Comparison of ENCODE assay signal across 12 mouse cellular contexts in genomic region chr16:18342076-18342475, GRCm38 (mm10). TPM values are rescaled to one million over a fixed set of nuclear protein-coding genes. Genes with fewer than 3 reads are reported as not detected.
DNase-seq lines count a peak whose midpoint lies in the region; ATAC-seq and TF ChIP-seq lines count a peak whose summit lies in the region.
"Had no signal": no experiment of that assay in that cellular context is flagged by ENCODE, and none has a peak within 500 bp of the region (broad histone marks: within the 10 kb centered on the region; RNA-seq: fewer than 3 reads in every experiment).

No protein-coding gene starts in this region.

- no peak overlapping the region for H3K9ac ChIP-seq in hindbrain, postnatal 0 days (replicated peaks; ENCODE audit: low read length)

- no peak overlapping the region for H3K4me3 ChIP-seq in hindbrain, postnatal 0 days (ENCODE audit: low read length)

- 0 out of 2 replicates have a peak overlapping the region, but pooled peaks have one; percentile 71 for H3K4me2 ChIP-seq in hindbrain, postnatal 0 days (ENCODE audit: low read depth, low read length)

- H3K27ac ChIP-seq in hindbrain, postnatal 0 days: no peak overlapping the region
- H3K27ac ChIP-seq: limb, embryonic 10.5 days had no signal

- H3K36me3 ChIP-seq in hindbrain, postnatal 0 days (ENCODE audit: insufficient read depth, low read length): no peaks in the 10 kb centered on the region
- H3K36me3 ChIP-seq: limb, embryonic 10.5 days had no signal

- no peaks in the 10 kb centered on the region for H3K9me3 ChIP-seq in hindbrain, postnatal 0 days (ENCODE audit: low read length)
- H3K9me3 ChIP-seq: limb, embryonic 10.5 days had no signal

- no peaks in the 10 kb centered on the region for H3K27me3 ChIP-seq in hindbrain, postnatal 0 days (ENCODE audit: insufficient read depth, low read length)

- WGBS in hindbrain, postnatal 0 days: 89% methylated on average over 2 of the region's 2 CpGs

- no peak for ATAC-seq in hindbrain, postnatal 0 days
- ATAC-seq in megakaryocyte-erythroid progenitor cell, adult 5-6 weeks (replicated peaks; ENCODE audit: low FRiP score, low TSS enrichment, poor library complexity, severe bottlenecking): peak; percentile 49
- no peak for ATAC-seq in inflammation-experienced regulatory T-cells, adult 6 months

- TF ChIP-seq CTCF in hindbrain, postnatal 0 days (IDR thresholded peaks at IDR 0.05; ENCODE audit: low read depth): no peak

- H3K4me1 ChIP-seq in hindbrain, postnatal 0 days (ENCODE audit: insufficient read depth, low read length): peaks cover 24% of the 10 kb centered on the region

- DNase-seq in kidney, adult 9 months: peak; percentile 68
- DNase-seq in kidney, adult 8-10 months: no peak
- DNase-seq in c-Kit-positive CD71-positive TER-119-negative erythroid progenitor cells, embryonic 14.5 days (ENCODE audit: low read depth): peak; percentile 77
- no peak for DNase-seq in hindbrain, postnatal 0 days (ENCODE audit: low spot score)
- no peak for DNase-seq in adrenal gland, postnatal 10 days
- DNase-seq: cerebellum, postnatal 36 days; lung, postnatal 36 days; right cerebral cortex, adult 18-20 months; thymus, postnatal 25 days had no signal

RNA-seq across cellular contexts. Expression of gene Tango2, which starts 5.8 kb away (rescaled TPM):
- total RNA-seq in hindbrain, postnatal 0 days (2014; rRNA removed): 43.5 and 63.3 TPM in 2 replicates
- polyA plus RNA-seq in hindbrain, postnatal 0 days (2015; fragmentation: Nextera tagmentation; extraction: Ambion mirVana): 95.6 and 99.2 TPM in 2 replicates
- total RNA-seq in megakaryocyte-erythroid progenitor cell, adult 5-6 weeks (2014; fragmentation: Nextera tagmentation): 76.7 and 91.5 TPM in 2 replicates
- total RNA-seq in megakaryocyte-erythroid progenitor cell, adult 5-6 weeks (2017): 16.9 and 20.4 TPM in 2 replicates
- 10 to 100 TPM; 48.6 to 81.2 (median 70.2) TPM for polyA plus RNA-seq in inflammation-experienced regulatory T-cells, adult 6 months (2017; shearing (Covaris generic))
- 10 to 100 TPM; 32.8 to 37.0 TPM for total RNA-seq in adrenal gland, postnatal 10 days (2021)

RNA-seq across cellular contexts. Expression of gene Arvcf, which starts 5.9 kb away (rescaled TPM):
- 168 and 180 TPM in 2 replicates for total RNA-seq in hindbrain, postnatal 0 days (2014; rRNA removed)
- polyA plus RNA-seq in hindbrain, postnatal 0 days (2015; fragmentation: Nextera tagmentation; extraction: Ambion mirVana): 46.3 and 48.9 TPM in 2 replicates
- 14.0 and 16.5 TPM in 2 replicates for total RNA-seq in megakaryocyte-erythroid progenitor cell, adult 5-6 weeks (2014; fragmentation: Nextera tagmentation)
- total RNA-seq in megakaryocyte-erythroid progenitor cell, adult 5-6 weeks (2017): 14.3 and 19.4 TPM in 2 replicates
- polyA plus RNA-seq in inflammation-experienced regulatory T-cells, adult 6 months (2017; shearing (Covaris generic)): 1 to 10 TPM in 1 of 3 experiments, under 1 TPM in 2; 0.52 to 1.0 (median 0.66) TPM
- total RNA-seq in adrenal gland, postnatal 10 days (2021): 10 to 100 TPM; 29.4 to 39.2 TPM

RNA-seq across cellular contexts. Expression of gene Dgcr8, which starts 53.0 kb away (rescaled TPM):
- total RNA-seq in hindbrain, postnatal 0 days (2014; rRNA removed): 39.9 and 43.4 TPM in 2 replicates
- 19.1 and 20.8 TPM in 2 replicates for polyA plus RNA-seq in hindbrain, postnatal 0 days (2015; fragmentation: Nextera tagmentation; extraction: Ambion mirVana)
- total RNA-seq in megakaryocyte-erythroid progenitor cell, adult 5-6 weeks (2014; fragmentation: Nextera tagmentation): 77.7 and 78.5 TPM in 2 replicates
- total RNA-seq in megakaryocyte-erythroid progenitor cell, adult 5-6 weeks (2017): 47.5 and 78.3 TPM in 2 replicates
- 10 to 100 TPM; 16.6 to 29.7 (median 19.9) TPM for polyA plus RNA-seq in inflammation-experienced regulatory T-cells, adult 6 months (2017; shearing (Covaris generic))
- 10 to 100 TPM; 26.8 to 41.9 TPM for total RNA-seq in adrenal gland, postnatal 10 days (2021)

Comparison
In these comparisons a context has a peak if more than half of its experiments do, and no peak if none do; other contexts are left out.
1. DNase-seq: peak in kidney, adult 9 months (single experiment) and c-Kit-positive CD71-positive TER-119-negative erythroid progenitor cells, embryonic 14.5 days (single experiment); none in kidney, adult 8-10 months (0 of 2), hindbrain, postnatal 0 days (single experiment) and adrenal gland, postnatal 10 days (single experiment).